27 mouse cellular contexts compared by ENCODE assay signal in the genomic region with DNA sequence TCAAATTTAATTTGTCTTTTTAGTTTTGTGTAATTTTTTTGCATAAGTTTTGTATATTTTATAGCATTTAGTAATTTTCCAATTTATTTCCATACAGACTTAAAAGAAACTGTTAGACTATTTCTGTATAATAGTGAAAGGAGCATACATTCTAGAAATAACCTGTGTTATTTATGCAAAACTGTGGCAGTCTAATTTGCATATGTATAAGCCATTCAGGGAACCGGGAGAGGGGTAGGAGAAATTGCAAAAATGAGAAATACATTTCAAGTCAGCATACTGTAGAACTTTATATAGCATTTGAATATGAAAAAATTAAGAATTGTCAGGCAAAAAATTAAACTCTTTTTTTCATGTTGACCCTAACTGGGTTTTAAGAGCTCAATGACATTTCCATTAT.
"Had no signal": no experiment of that assay in that cellular context is flagged by ENCODE, and none has a peak within 500 bp of the region (broad histone marks: within the 10 kb centered on the region; RNA-seq: fewer than 3 reads in every experiment).

No protein-coding gene starts in this region.

- H3K9ac ChIP-seq: heart, embryonic 13.5 days; heart, embryonic 15.5 days; hindbrain, embryonic 13.5 days; hindbrain, embryonic 15.5 days; kidney, embryonic 15.5 days; limb, embryonic 13.5 days; limb, embryonic 15.5 days; liver, embryonic 12.5 days; liver, embryonic 14.5 days had no signal

- H3K27me3 ChIP-seq: heart, embryonic 13.5 days; heart, embryonic 15.5 days; hindbrain, embryonic 13.5 days; hindbrain, embryonic 15.5 days; kidney, embryonic 15.5 days; limb, embryonic 13.5 days; limb, embryonic 15.5 days; liver, embryonic 12.5 days had no signal

- H3K4me3 ChIP-seq: heart, adult 2 months; heart, embryonic 13.5 days; heart, embryonic 15.5 days; hindbrain, embryonic 13.5 days; hindbrain, embryonic 15.5 days; kidney, embryonic 15.5 days; limb, embryonic 13.5 days; limb, embryonic 15.5 days; liver, embryonic 12.5 days had no signal

- H3K36me3 ChIP-seq: heart, embryonic 13.5 days; heart, embryonic 15.5 days; hindbrain, embryonic 13.5 days; hindbrain, embryonic 15.5 days; kidney, embryonic 15.5 days; limb, embryonic 13.5 days; limb, embryonic 15.5 days; liver, embryonic 12.5 days had no signal

- H3K4me1 ChIP-seq: heart, embryonic 13.5 days; heart, embryonic 15.5 days; hindbrain, embryonic 13.5 days; hindbrain, embryonic 15.5 days; kidney, embryonic 15.5 days; limb, embryonic 13.5 days; limb, embryonic 15.5 days; liver, embryonic 12.5 days had no signal

- H3K27ac ChIP-seq: heart, adult 2 months; heart, embryonic 13.5 days; heart, embryonic 15.5 days; hindbrain, embryonic 13.5 days; hindbrain, embryonic 15.5 days; hindbrain, postnatal 0 days; kidney, embryonic 15.5 days; kidney, postnatal 0 days; limb, embryonic 13.5 days; limb, embryonic 15.5 days; liver, embryonic 12.5 days; liver, embryonic 14.5 days had no signal

- H3K9me3 ChIP-seq: heart, embryonic 13.5 days; heart, embryonic 15.5 days; hindbrain, embryonic 13.5 days; hindbrain, embryonic 15.5 days; kidney, embryonic 15.5 days; limb, embryonic 13.5 days; limb, embryonic 15.5 days; liver, embryonic 12.5 days had no signal

- H3K4me2 ChIP-seq: heart, embryonic 11.5 days; heart, embryonic 13.5 days; heart, embryonic 15.5 days; hindbrain, embryonic 13.5 days; hindbrain, embryonic 15.5 days; kidney, embryonic 15.5 days; limb, embryonic 13.5 days; limb, embryonic 15.5 days; liver, embryonic 12.5 days had no signal

- DNase-seq: gastrocnemius, postnatal 14 days; gastrocnemius, postnatal 36 days; heart, adult 11 months; heart, adult 2 months; heart, postnatal 14 days; heart, postnatal 36 days; kidney, adult 11 months; kidney, adult 2 months; kidney, adult 9 months; kidney, postnatal 14 days; kidney, postnatal 36 days; layer of hippocampus, adult 9-11 months; layer of hippocampus, postnatal 36 days; left cerebral cortex, postnatal 4 days had no signal

- ATAC-seq: hindbrain, postnatal 0 days; intestine, embryonic 16.5 days; liver, embryonic 12.5 days had no signal
